Mouse (Mus musculus) C2C12 (cell line): ENCODE results near the gene Mall. TPM values are rescaled to one million over a fixed set of nuclear protein-coding genes. Genes with fewer than 3 reads are reported as not detected.

Source experiments
- H3K27me3 ChIP-seq: one replicate; pipeline ENCODE4 v1.6.1; 2011; ENCODE audit not compliant: control insufficient read depth, insufficient read depth, insufficient read length
- H3K36me3 ChIP-seq: one replicate; pipeline ENCODE4 v1.6.1; 2011; ENCODE audit not compliant: control insufficient read depth, insufficient read depth
- H3K4me3 ChIP-seq: one replicate; pipeline ENCODE4 v1.5.1; 2011; ENCODE audit warnings: mild to moderate bottlenecking, control low read depth; ENCODE audit not compliant: poor library complexity, insufficient read depth, severe bottlenecking
- H3K79me2 ChIP-seq: one replicate; pipeline ENCODE4 v1.6.1; 2011; ENCODE audit not compliant: control insufficient read depth, insufficient read depth
- H3K79me3 ChIP-seq: one replicate; pipeline ENCODE4 v1.6.1; 2011; ENCODE audit warnings: low read depth, control low read depth
- H3ac ChIP-seq: one replicate; pipeline ENCODE3; 2011; ENCODE audit warnings: low read depth; ENCODE audit not compliant: control insufficient read depth, insufficient read length
- CEBPB ChIP-seq: IDR thresholded peaks from one replicate; pipeline ENCODE4 v1.6.1; 2011; ENCODE audit warnings: low read depth, mild to moderate bottlenecking, control low read depth, moderate library complexity
- CTCF ChIP-seq: IDR thresholded peaks from one replicate; pipeline ENCODE4 v1.5.1; 2011; ENCODE audit not compliant: control insufficient read depth, insufficient read depth, insufficient read length
- FOSL1 ChIP-seq: IDR thresholded peaks from one replicate; pipeline ENCODE4 v1.8.0; 2011; ENCODE audit warnings: mild to moderate bottlenecking, low read length; ENCODE audit not compliant: poor library complexity, insufficient read depth, severe bottlenecking
- MAX ChIP-seq: IDR thresholded peaks from one replicate; pipeline ENCODE4 v1.6.1; 2011; ENCODE audit warnings: mild to moderate bottlenecking, control low read depth
- MYOD1 ChIP-seq: IDR thresholded peaks from one replicate; pipeline ENCODE4 v1.6.1; 2011; ENCODE audit warnings: low read depth; ENCODE audit not compliant: control insufficient read depth, insufficient read length
- MYOG ChIP-seq: IDR thresholded peaks from one replicate; pipeline ENCODE4 v1.6.1; 2011; ENCODE audit not compliant: control insufficient read depth, insufficient read length; ENCODE audit errors: extremely low read depth
- USF1 ChIP-seq: IDR thresholded peaks from one replicate; pipeline ENCODE4 v1.6.1; 2011; ENCODE audit warnings: low read depth, mild to moderate bottlenecking, control low read depth, moderate library complexity
- polyA plus RNA-seq: library from polyadenylated mRNA; unstranded; fragments of >200 nt; fragmentation: generic; extraction: Trizol; gene quantifications from one replicate; pipeline ENCODE4 v1.2.1, GENCODE M21; 2012; ENCODE audit warnings: missing spikeins

Gene Mall
- polyA plus RNA-seq, 1 experiment, result not detected

- H3K4me3 ChIP-seq, result no peak overlapping the region
- no peaks in the 10 kb centered on the region for H3K36me3 ChIP-seq
- H3K27me3 ChIP-seq, result peaks cover 11% of the 10 kb centered on the region
- H3K79me2 ChIP-seq, result no peaks in the 10 kb centered on the region
- H3K79me3 ChIP-seq, result no peaks in the 10 kb centered on the region
- H3ac ChIP-seq, result no peak overlapping the region
- TF ChIP-seq MYOD1 (no peak), USF1 (no peak), MYOG (no peak), CTCF (no peak), CEBPB (no peak), FOSL1 (no peak), MAX (no peak)
These were observed 21.7 kb downstream of the Mall start for GRCm38 (mm10) chr2:127708060-127708459.

DNA sequence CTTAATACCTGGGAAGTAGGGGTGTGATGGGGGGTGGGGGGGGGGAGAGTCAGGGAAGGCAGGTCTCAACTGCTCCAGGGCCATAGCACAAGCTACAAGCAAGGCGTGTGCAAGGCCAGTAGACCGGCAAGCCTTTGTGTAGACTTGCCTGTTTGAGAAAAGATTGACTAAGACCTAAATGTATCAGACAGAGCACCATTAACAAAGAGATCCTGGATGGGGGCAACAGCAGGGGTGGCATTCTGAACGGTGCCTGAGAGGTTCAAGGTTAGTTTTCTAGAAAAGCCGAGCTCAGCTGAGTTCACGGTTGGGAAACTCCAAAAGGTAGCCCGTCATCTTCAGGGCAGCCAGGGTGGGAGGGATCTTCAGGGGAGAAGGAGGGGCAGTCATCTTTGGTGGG lies 24.5 kb downstream of the Mall start:
- Histone ChIP-seq H3K36me3 (no peaks in the 10 kb centered on the region), H3K27me3 (peaks cover 5% of the 10 kb centered on the region), H3K4me3 (no peak overlapping the region), H3ac (no peak overlapping the region), H3K79me2 (no peaks in the 10 kb centered on the region), H3K79me3 (no peaks in the 10 kb centered on the region)
- no peak for TF ChIP-seq MYOG
- TF ChIP-seq FOSL1, result no peak
- no peak for TF ChIP-seq USF1
- TF ChIP-seq MAX, result no peak
- no peak for TF ChIP-seq MYOD1
- TF ChIP-seq CEBPB, result no peak
- TF ChIP-seq CTCF, result no peak

GRCm38 (mm10) chr2:127689239-127689638 lies 40.5 kb downstream of the Mall start:
- Histone ChIP-seq H3K79me2 (no peaks in the 10 kb centered on the region), H3K79me3 (no peaks in the 10 kb centered on the region), H3K36me3 (no peaks in the 10 kb centered on the region), H3ac (no peak overlapping the region), H3K27me3 (peaks cover 16% of the 10 kb centered on the region), H3K4me3 (no peak overlapping the region)
- TF ChIP-seq CEBPB, result no peak
- TF ChIP-seq CTCF, result no peak
- no peak for TF ChIP-seq MYOD1
- no peak for TF ChIP-seq MYOG
- no peak for TF ChIP-seq MAX
- no peak for TF ChIP-seq USF1
- TF ChIP-seq FOSL1, result no peak

DNA sequence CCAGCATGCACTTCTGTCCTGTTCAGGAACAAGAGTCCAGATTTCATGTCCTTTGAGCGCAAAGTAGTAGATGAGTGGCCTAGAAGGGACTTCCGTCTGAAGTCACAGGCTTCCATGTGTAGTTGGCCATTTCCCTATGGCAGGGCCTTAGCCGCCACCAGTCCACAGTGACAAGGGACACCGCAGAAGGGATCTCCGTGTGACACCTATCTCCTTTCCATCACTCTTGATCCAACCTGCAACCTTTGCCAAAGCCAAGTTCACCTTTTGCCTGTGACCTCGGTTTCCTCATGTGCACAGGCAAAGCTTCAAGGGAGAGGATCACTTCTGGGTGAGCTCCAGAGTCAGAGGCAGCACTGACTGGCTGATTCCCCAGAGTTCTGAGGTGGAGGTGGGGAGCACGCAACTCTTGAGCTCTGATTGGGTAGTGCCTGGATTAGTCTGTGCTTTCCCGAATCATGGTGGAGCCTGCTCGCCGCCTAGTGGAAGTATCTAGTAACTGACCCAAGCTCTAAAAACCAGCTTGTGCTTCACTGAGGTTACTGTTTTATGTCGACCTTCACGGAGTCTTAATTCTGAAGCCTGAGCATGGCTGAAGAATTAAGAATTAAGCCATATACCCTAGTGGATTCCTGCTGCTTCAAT lies 45.9 kb downstream of the Mall start:
- H3K36me3 ChIP-seq, result no peaks in the 10 kb centered on the region

GRCm38 (mm10) chr2:127667843-127668506 lies 61.8 kb downstream of the Mall start:
- H3ac ChIP-seq, result no peak overlapping the region
- no peaks in the 10 kb centered on the region for H3K36me3 ChIP-seq
- H3K79me2 ChIP-seq, result no peaks in the 10 kb centered on the region
- no peaks in the 10 kb centered on the region for H3K27me3 ChIP-seq
- no peak for TF ChIP-seq CTCF
- TF ChIP-seq USF1, result no peak
- TF ChIP-seq FOSL1, result no peak
- TF ChIP-seq MAX, result no peak
- TF ChIP-seq MYOG, result no peak
- no peaks in the 10 kb centered on the region for H3K79me3 ChIP-seq
- H3K4me3 ChIP-seq, result no peak overlapping the region

More for the DNA sequence above, 45.9 kb downstream of the Mall start:
- TF ChIP-seq MAX, result no peak
- Histone ChIP-seq H3K27me3 (no peaks in the 10 kb centered on the region), H3ac (no peak overlapping the region), H3K79me2 (no peaks in the 10 kb centered on the region), H3K79me3 (no peaks in the 10 kb centered on the region), H3K4me3 (no peak overlapping the region)

GRCm38 (mm10) chr2:127667015-127667414 lies 62.7 kb downstream of the Mall start:
- Histone ChIP-seq H3K4me3 (no peak overlapping the region), H3K27me3 (no peaks in the 10 kb centered on the region), H3ac (no peak overlapping the region), H3K36me3 (no peaks in the 10 kb centered on the region), H3K79me3 (no peaks in the 10 kb centered on the region), H3K79me2 (no peaks in the 10 kb centered on the region)
- TF ChIP-seq USF1, result no peak
- no peak for TF ChIP-seq CEBPB
- TF ChIP-seq MAX, result no peak
- no peak for TF ChIP-seq CTCF
- TF ChIP-seq MYOG, result no peak
- no peak for TF ChIP-seq FOSL1
- no peak for TF ChIP-seq MYOD1
